Mouse (Mus musculus) kidney, embryonic 16.5 days (tissue): ENCODE measurements around the gene Flot2. TPM values are rescaled to one million over a fixed set of nuclear protein-coding genes. Genes with fewer than 3 reads are reported as not detected.
"Not testable (repeated sequence)": the region's sequence is repeated elsewhere in the genome, so short reads cannot be mapped to it uniquely, and the experiment has no call there.

Experiments used
- ATAC-seq: fragments of 200-750 bp; cut with Nextera tagmentation; 2 replicates; pipeline ENCODE4 v1.8.0; 2017; ENCODE audit warnings: moderate TSS enrichment; ENCODE audit not compliant: low FRiP score, low TSS enrichment
- H3K27ac ChIP-seq: fragments of 300-500 bp; sonication (generic); 2 replicates; pipeline ENCODE4 v1.5.1; 2014; ENCODE audit warnings: low read length
- H3K27me3 ChIP-seq: fragments of 300-500 bp; sonication (generic); 2 replicates; pipeline ENCODE4 v1.6.1; 2014; ENCODE audit warnings: low read length, control low read depth, mixed read lengths; ENCODE audit not compliant: insufficient read depth
- H3K36me3 ChIP-seq: fragments of 300-500 bp; sonication (generic); 2 replicates; pipeline ENCODE4 v1.6.1; 2014; ENCODE audit warnings: low read length, control low read depth, mixed read lengths; ENCODE audit not compliant: insufficient read depth
- H3K4me1 ChIP-seq: fragments of 300-500 bp; sonication (generic); 2 replicates; pipeline ENCODE4 v1.6.1; 2014; ENCODE audit warnings: low read length, control low read depth, mixed read lengths; ENCODE audit not compliant: insufficient read depth
- H3K4me2 ChIP-seq: fragments of 300-500 bp; sonication (generic); replicated peaks from 2 replicates; pipeline ENCODE4 v1.6.1; 2014; ENCODE audit warnings: low read depth, low read length
- H3K4me3 ChIP-seq: fragments of 300-500 bp; sonication (generic); 2 replicates; pipeline ENCODE4 v1.5.1; 2014; ENCODE audit warnings: mild to moderate bottlenecking, low read length
- H3K9ac ChIP-seq: fragments of 300-500 bp; sonication (generic); replicated peaks from 2 replicates; pipeline ENCODE4 v1.6.1; 2014; ENCODE audit warnings: low read length
- H3K9me3 ChIP-seq: fragments of 300-500 bp; sonication (generic); 2 replicates; pipeline ENCODE4 v1.6.1; 2016; ENCODE audit warnings: low read length, control low read depth
- WGBS: fragments of 180-500 bp; shearing (Covaris S2); extraction: QIAGEN DNeasy Blood & Tissue Kit; methylation state at CpG from one replicate; pipeline ENCODE4 v1.1.7; 2014; 5-methylcytosine and 5-hydroxymethylcytosine counted together
- polyA plus RNA-seq: library from polyadenylated mRNA; unstranded; fragments of >200 nt; fragmentation: Nextera tagmentation; extraction: Ambion mirVana; gene quantifications from 2 replicates; pipeline ENCODE4 v1.2.1, GENCODE M21; 2015

Gene Flot2
- polyA plus RNA-seq, 1 experiment from 2014 or later: 61.1 TPM

GRCm38 (mm10) chr11:78031947-78032808, 5.6 kb upstream of the Flot2 start, which contains the start of gene Dhrs13:
Gene Dhrs13, plus strand, starts transcription at chr11:78032280.
- Histone ChIP-seq H3K36me3 (peaks cover 36% of the 10 kb centered on the region), H3K4me1 (peaks cover 25% of the 10 kb centered on the region), H3K4me3 (peak within 1 kb of the TSS; percentile 71), H3K27ac (peak within 1 kb of the TSS; percentile 92), H3K9me3 (no peaks in the 10 kb centered on the region), H3K27me3 (no peaks in the 10 kb centered on the region), H3K9ac (peak within 1 kb of the TSS; percentile 85), H3K4me2 (peak within 1 kb of the TSS; percentile 92)
- ATAC-seq: peak; percentile 93
- WGBS: under 1% methylated on average over 87 of the region's 96 CpGs

DNA sequence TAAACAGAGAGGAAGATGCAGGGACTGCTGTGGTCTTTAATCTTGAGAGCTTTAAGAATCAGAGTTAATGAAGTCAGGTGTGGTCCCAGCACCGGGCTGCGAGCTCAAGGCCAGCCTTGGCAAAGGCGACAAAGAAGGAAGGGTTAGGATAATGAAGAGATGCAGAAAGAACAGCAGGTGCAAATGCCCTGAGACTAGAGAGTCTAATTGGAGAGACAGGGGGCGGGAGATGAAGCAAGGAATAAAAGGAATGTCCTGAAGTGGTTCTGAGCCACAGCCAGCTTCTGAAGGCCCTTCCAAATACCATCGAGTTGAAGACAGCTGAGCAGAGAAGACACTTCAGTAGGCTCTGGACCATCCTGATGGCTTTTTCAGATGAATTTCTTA, 4.9 kb upstream of the Flot2 start:
- Histone ChIP-seq H3K9me3 (no peaks in the 10 kb centered on the region), H3K27me3 (no peaks in the 10 kb centered on the region), H3K4me2 (peak overlapping the region; percentile 92), H3K4me3 (peak overlapping the region; percentile 71), H3K27ac (peak overlapping the region; percentile 92; the same call in 1 of the 2 replicates), H3K4me1 (peaks cover 29% of the 10 kb centered on the region), H3K36me3 (peaks cover 30% of the 10 kb centered on the region), H3K9ac (peak overlapping the region; percentile 85)
- WGBS: 14% methylated on average over 5 of the region's 5 CpGs
- ATAC-seq: no peak

DNA sequence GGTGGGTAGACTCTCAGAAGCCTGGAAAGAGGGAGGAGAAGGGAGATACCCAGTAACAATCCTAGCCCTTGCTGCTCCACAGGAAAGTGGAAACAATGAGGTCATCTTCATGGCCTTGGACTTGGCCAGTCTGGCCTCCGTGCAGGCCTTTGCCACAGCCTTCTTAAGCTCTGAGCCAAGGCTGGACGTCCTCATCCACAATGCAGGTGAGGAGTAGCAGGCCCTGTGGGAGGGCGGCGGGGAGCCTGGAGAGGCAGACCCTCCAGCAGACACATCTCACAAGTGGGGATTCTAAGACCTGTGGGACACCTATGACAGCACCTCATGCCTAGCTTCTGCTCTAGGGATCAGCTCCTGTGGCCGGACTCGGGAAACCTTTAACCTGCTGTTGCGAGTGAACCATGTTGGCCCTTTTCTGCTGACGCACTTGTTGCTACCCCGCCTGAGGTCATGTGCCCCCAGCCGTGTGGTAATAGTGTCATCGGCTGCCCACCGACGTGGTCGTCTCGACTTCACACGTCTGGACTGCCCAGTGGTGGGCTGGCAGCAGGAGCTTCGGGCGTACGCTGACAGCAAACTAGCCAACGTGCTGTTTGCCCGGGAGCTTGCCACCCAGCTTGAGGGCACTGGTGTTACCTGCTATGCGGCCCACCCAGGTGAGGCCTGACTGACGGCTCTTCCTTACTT, 3.7 kb upstream of the Flot2 start:
- peaks cover 39% of the 10 kb centered on the region for H3K4me1 ChIP-seq
- H3K9me3 ChIP-seq: no peaks in the 10 kb centered on the region
- H3K4me2 ChIP-seq: no peak overlapping the region
- WGBS: 92% methylated on average over 23 of the region's 23 CpGs
- ATAC-seq: no peak
- H3K4me3 ChIP-seq: no peak overlapping the region
- peaks cover 19% of the 10 kb centered on the region for H3K36me3 ChIP-seq
- no peak overlapping the region for H3K27ac ChIP-seq
- no peaks in the 10 kb centered on the region for H3K27me3 ChIP-seq
- no peak overlapping the region for H3K9ac ChIP-seq

DNA sequence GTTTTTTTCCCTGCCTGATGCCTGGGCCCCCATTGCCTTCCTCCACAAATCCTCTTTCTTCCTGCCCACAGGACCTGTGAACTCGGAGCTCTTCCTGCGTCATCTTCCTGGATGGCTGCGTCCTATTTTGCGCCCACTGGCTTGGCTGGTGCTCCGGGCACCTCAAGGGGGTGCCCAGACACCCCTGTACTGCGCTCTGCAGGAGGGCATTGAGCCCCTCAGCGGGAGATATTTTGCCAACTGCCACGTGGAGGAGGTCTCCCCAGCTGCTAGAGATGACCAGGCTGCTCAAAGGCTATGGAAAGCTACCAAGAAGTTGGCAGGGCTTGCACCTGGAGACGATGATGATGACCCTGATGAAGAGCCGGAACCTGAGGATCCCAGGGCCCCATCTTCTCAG, 940 bp upstream of the Flot2 start:
- ATAC-seq: no peak
- Histone ChIP-seq H3K27ac (no peak overlapping the region), H3K4me3 (no peak overlapping the region), H3K4me2 (no peak overlapping the region), H3K9me3 (no peaks in the 10 kb centered on the region), H3K36me3 (peaks cover 12% of the 10 kb centered on the region; the same call in 1 of the 2 replicates), H3K4me1 (peaks cover 25% of the 10 kb centered on the region), H3K27me3 (no peaks in the 10 kb centered on the region), H3K9ac (peak overlapping the region; percentile 82; the same call in 1 of the 2 replicates)
- WGBS: 82% methylated on average over 10 of the region's 10 CpGs

- 68% methylated on average over 2 of the region's 2 CpGs for WGBS
- H3K9me3 ChIP-seq: no peaks in the 10 kb centered on the region; the same call in 1 of the 2 replicates
- no peaks in the 10 kb centered on the region for H3K27me3 ChIP-seq
- no peak overlapping the region for H3K4me2 ChIP-seq
- ATAC-seq: no peak
- H3K4me1 ChIP-seq: peaks cover 26% of the 10 kb centered on the region
- no peak overlapping the region for H3K9ac ChIP-seq
- H3K27ac ChIP-seq: no peak overlapping the region
- H3K4me3 ChIP-seq: no peak overlapping the region
- no peaks in the 10 kb centered on the region for H3K36me3 ChIP-seq
Observed at GRCm38 (mm10) chr11:78040878-78041277, 3.1 kb downstream of the Flot2 start.

DNA sequence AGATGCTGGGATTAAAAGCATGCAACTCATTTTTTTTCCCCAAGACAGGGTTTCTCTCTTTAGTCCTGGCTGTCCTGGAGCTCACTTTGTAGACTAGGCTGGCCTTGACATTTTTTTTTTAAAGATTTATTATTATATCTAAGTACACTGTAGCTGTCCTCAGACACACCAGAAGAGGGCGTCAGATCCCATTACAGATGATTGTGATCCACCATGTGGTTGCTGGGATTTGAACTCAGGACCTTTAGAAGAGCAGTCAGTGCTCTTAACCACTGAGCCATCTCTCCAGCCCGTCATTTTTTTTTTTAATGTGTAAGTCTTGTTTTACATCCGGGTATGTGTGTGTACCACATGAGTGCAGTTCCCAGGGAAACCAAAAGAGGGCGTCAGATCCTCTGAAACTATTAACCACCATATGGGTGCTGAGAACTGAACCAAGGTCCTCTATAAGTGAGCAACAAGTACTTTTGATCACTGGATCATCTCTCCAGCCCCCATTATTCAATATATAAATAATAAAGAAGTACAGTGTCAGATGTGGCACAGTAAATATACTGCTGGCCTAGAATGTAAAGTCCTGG, 4.6 kb downstream of the Flot2 start:
- WGBS: 93% methylated on average over 4 of the region's 4 CpGs
- not testable (repeated sequence) for H3K36me3 ChIP-seq, H3K27ac ChIP-seq, H3K9me3 ChIP-seq, H3K4me3 ChIP-seq, H3K4me2 ChIP-seq, H3K9ac ChIP-seq, ATAC-seq, H3K27me3 ChIP-seq
- peaks cover 19% of the 10 kb centered on the region for H3K4me1 ChIP-seq

- ATAC-seq: 0 out of 2 replicates have a peak, but pooled peaks have one; percentile 19
- Histone ChIP-seq H3K36me3 (0 out of 2 replicates have a peak, but pooled peaks cover 3% of the 10 kb centered on the region), H3K9me3 (no peaks in the 10 kb centered on the region; the same call in 1 of the 2 replicates), H3K9ac (no peak overlapping the region), H3K4me1 (peaks cover 7% of the 10 kb centered on the region; the same call in 1 of the 2 replicates), H3K27ac (0 out of 2 replicates have a peak overlapping the region, but pooled peaks have one; percentile 62), H3K27me3 (no peaks in the 10 kb centered on the region), H3K4me3 (no peak overlapping the region), H3K4me2 (no peak overlapping the region)
- 49% methylated on average over 5 of the region's 5 CpGs for whole genome bisulfite sequencing
Observed at GRCm38 (mm10) chr11:78044758-78045251, 7.1 kb downstream of the Flot2 start.

- not testable (repeated sequence) for ATAC-seq, H3K4me1 ChIP-seq, H3K4me2 ChIP-seq, H3K27me3 ChIP-seq, H3K9ac ChIP-seq, H3K27ac ChIP-seq, H3K36me3 ChIP-seq, H3K9me3 ChIP-seq, H3K4me3 ChIP-seq
- WGBS: 100% methylated on average over 2 of the region's 4 CpGs
Observed at GRCm38 (mm10) chr11:78048637-78049036, 10.9 kb downstream of the Flot2 start.

DNA sequence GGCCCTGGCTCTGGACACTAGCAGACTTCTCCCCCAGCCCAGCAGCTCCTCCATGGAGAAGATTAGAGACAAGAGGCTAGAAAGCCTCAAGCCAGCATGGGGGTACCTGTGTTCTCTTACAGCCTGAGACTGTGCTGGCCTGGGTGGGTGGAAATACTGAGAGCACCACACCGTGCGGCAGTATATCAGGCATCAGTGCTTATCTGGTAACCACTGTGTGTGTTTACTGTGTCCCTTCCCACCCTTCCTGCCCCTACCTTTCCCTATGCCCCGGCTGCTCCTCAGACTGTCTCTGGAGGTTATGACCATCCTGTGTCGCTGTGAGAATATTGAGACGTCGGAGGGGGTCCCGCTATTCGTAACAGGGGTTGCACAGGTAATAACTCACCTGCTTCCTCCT, 15.3 kb downstream of the Flot2 start:
- Histone ChIP-seq H3K27me3 (no peaks in the 10 kb centered on the region), H3K27ac (no peak overlapping the region), H3K4me1 (no peaks in the 10 kb centered on the region), H3K36me3 (peaks cover 24% of the 10 kb centered on the region), H3K4me3 (no peak overlapping the region), H3K4me2 (no peak overlapping the region), H3K9ac (no peak overlapping the region), H3K9me3 (no peaks in the 10 kb centered on the region)
- no peak for ATAC-seq
- WGBS: 84% methylated on average over 8 of the region's 8 CpGs
